Mouse (Mus musculus) cortical plate, adult 2 months (tissue): Measurements from ENCODE around the gene Gm8279. TPM values are rescaled to one million over a fixed set of nuclear protein-coding genes. Genes with fewer than 3 reads are reported as not detected.
"Not testable (repeated sequence)": the region's sequence is repeated elsewhere in the genome, so short reads cannot be mapped to it uniquely, and the experiment has no call there.

Source experiments
- H3K27ac ChIP-seq: fragments of 200-500 bp; 2 replicates; pipeline ENCODE4 v1.5.1; 2012; ENCODE audit warnings: low read length, control low read depth, inconsistent platforms; ENCODE audit not compliant: insufficient read depth
- H3K4me1 ChIP-seq: fragments of 200-500 bp; 2 replicates; pipeline ENCODE4 v1.6.1; 2011; ENCODE audit warnings: low read length; ENCODE audit not compliant: control insufficient read depth, insufficient read depth
- H3K4me3 ChIP-seq: fragments of 200-500 bp; 2 replicates; pipeline ENCODE4 v1.5.1; 2011; ENCODE audit warnings: mild to moderate bottlenecking, low read length, control low read depth; ENCODE audit not compliant: insufficient read depth
- polyA plus RNA-seq: library from polyadenylated mRNA; depleted of rRNA; stranded (reverse); fragments of >200 nt; gene quantifications from 2 replicates; pipeline ENCODE4 v1.2.3, GENCODE M21; 2012; rRNA removed

Gene Gm8279
- not detected in 2 replicates for polyA plus RNA-seq

- H3K27ac ChIP-seq, H3K4me3 ChIP-seq, H3K4me1 ChIP-seq: not testable (repeated sequence)
Observed at GRCm38 (mm10) chr14:5131219-5131618, at the start of gene Gm8279. Gene Gm8279, plus strand, starts transcription at chr14:5131519.

GRCm38 (mm10) chr14:5164235-5164634 is 32.9 kb downstream of the Gm8279 start, which contains the start of gene Gm3317:
Gene Gm3317, plus strand, starts transcription at chr14:5164535.
- H3K4me3 ChIP-seq, H3K27ac ChIP-seq, H3K4me1 ChIP-seq: not testable (repeated sequence)

GRCm38 (mm10) chr14:5185493-5185892 is 54.2 kb downstream of the Gm8279 start, which contains the start of gene Gm8271:
Gene Gm8271, plus strand, starts transcription at chr14:5185793.
- not testable (repeated sequence) for H3K4me1 ChIP-seq, H3K4me3 ChIP-seq, H3K27ac ChIP-seq

Other genes starting within 250 kb of the Gm8279 start
- 0.08 TPM in 1 of 2 replicates, not detected in the other for gene Gm3278, start 239.1 kb upstream of the Gm8279 start, polyA plus RNA-seq
- gene Gm8297, start 147.6 kb upstream of the Gm8279 start, polyA plus RNA-seq, result not detected in 2 replicates
- gene Gm3298, start 115.6 kb upstream of the Gm8279 start, polyA plus RNA-seq, result not detected in 2 replicates
- gene 4930555G01Rik, start 80.9 kb upstream of the Gm8279 start, polyA plus RNA-seq, result not detected in 2 replicates
- gene Gm8281, start 60.5 kb upstream of the Gm8279 start, polyA plus RNA-seq, result 1.4 and 1.5 TPM in 2 replicates
- not detected in 2 replicates for gene Gm3317, start 33.0 kb downstream of the Gm8279 start, polyA plus RNA-seq
- gene Gm8271, start 54.3 kb downstream of the Gm8279 start, polyA plus RNA-seq, result not detected in 2 replicates
- not detected in 2 replicates for gene Gm3526, start 129.1 kb downstream of the Gm8279 start, polyA plus RNA-seq
- gene Gm3542, start 203.4 kb downstream of the Gm8279 start, polyA plus RNA-seq, result not detected in 2 replicates